Mouse (Mus musculus) erythroblast, embryonic 14.5 days (primary cell): Measurements from ENCODE around the gene Ergic1. TPM values are rescaled to one million over a fixed set of nuclear protein-coding genes. Genes with fewer than 3 reads are reported as not detected.

Experiments used
- H3K27me3 ChIP-seq: 2 replicates; pipeline ENCODE4 v1.6.1; 2012; ENCODE audit warnings: inconsistent platforms; ENCODE audit not compliant: control insufficient read depth
- H3K36me3 ChIP-seq: 2 replicates; pipeline ENCODE4 v1.6.1; 2012; ENCODE audit warnings: mild to moderate bottlenecking, inconsistent platforms; ENCODE audit not compliant: control insufficient read depth
- H3K4me1 ChIP-seq: 2 replicates; pipeline ENCODE4 v1.6.1; 2012; ENCODE audit warnings: inconsistent platforms; ENCODE audit not compliant: control insufficient read depth
- H3K4me3 ChIP-seq: replicated peaks from 2 replicates; pipeline ENCODE3; 2012; ENCODE audit warnings: moderate library complexity, mild to moderate bottlenecking, inconsistent platforms
- H3K9me3 ChIP-seq: 2 replicates; pipeline ENCODE4 v1.6.1; 2012; ENCODE audit warnings: low read length, inconsistent platforms, mixed read lengths; ENCODE audit not compliant: control insufficient read depth
- GATA1 ChIP-seq: IDR thresholded peaks from 2 replicates; pipeline ENCODE4 v1.6.1; 2012; ENCODE audit warnings: low read length, inconsistent platforms, mixed read lengths
- TAL1 ChIP-seq: IDR thresholded peaks from 3 replicates; pipeline ENCODE4 v1.6.1; 2012; ENCODE audit warnings: low read length, inconsistent platforms, mixed read lengths
- polyA plus RNA-seq: library from polyadenylated mRNA; stranded (reverse); fragments of >175 nt; gene quantifications from 2 replicates; pipeline ENCODE4 v1.2.3, GENCODE M21; 2012

Ergic1 gene
- polyA plus RNA-seq, 1 experiment, result 0.23 TPM

GRCm38 (mm10) chr17:26524801-26525200, 36.5 kb upstream of the Ergic1 start:
- H3K4me1 ChIP-seq, result peaks cover 12% of the 10 kb centered on the region
- TF ChIP-seq TAL1 (no peak), GATA1 (no peak; the same call in 1 of the 2 replicates)
- peaks cover 12% of the 10 kb centered on the region for H3K27me3 ChIP-seq
- H3K4me3 ChIP-seq, result no peak overlapping the region
- H3K9me3 ChIP-seq, result no peaks in the 10 kb centered on the region; the same call in 1 of the 2 replicates
- H3K36me3 ChIP-seq, result no peaks in the 10 kb centered on the region

GRCm38 (mm10) chr17:26525316-26525715, 36.0 kb upstream of the Ergic1 start:
- Histone ChIP-seq H3K4me1 (peaks cover 12% of the 10 kb centered on the region), H3K9me3 (no peaks in the 10 kb centered on the region; the same call in 1 of the 2 replicates), H3K4me3 (no peak overlapping the region), H3K36me3 (no peaks in the 10 kb centered on the region), H3K27me3 (peaks cover 12% of the 10 kb centered on the region)
- TF ChIP-seq GATA1 (no peak), TAL1 (no peak)

- H3K27me3 ChIP-seq, result peaks cover 12% of the 10 kb centered on the region
- no peaks in the 10 kb centered on the region; the same call in 1 of the 2 replicates for H3K9me3 ChIP-seq
- peaks cover 19% of the 10 kb centered on the region for H3K4me1 ChIP-seq
- TF ChIP-seq TAL1, result no peak
- no peak for TF ChIP-seq GATA1
- no peaks in the 10 kb centered on the region for H3K36me3 ChIP-seq
- no peak overlapping the region for H3K4me3 ChIP-seq
Measured at GRCm38 (mm10) chr17:26527291-26527690, 34.0 kb upstream of the Ergic1 start.

- Histone ChIP-seq H3K36me3 (no peaks in the 10 kb centered on the region), H3K27me3 (peaks cover 9% of the 10 kb centered on the region), H3K4me1 (peaks cover 30% of the 10 kb centered on the region), H3K9me3 (no peaks in the 10 kb centered on the region; the same call in 1 of the 2 replicates), H3K4me3 (no peak overlapping the region)
- TF ChIP-seq GATA1, result no peak
Measured at GRCm38 (mm10) chr17:26528751-26529150, 32.5 kb upstream of the Ergic1 start.

DNA sequence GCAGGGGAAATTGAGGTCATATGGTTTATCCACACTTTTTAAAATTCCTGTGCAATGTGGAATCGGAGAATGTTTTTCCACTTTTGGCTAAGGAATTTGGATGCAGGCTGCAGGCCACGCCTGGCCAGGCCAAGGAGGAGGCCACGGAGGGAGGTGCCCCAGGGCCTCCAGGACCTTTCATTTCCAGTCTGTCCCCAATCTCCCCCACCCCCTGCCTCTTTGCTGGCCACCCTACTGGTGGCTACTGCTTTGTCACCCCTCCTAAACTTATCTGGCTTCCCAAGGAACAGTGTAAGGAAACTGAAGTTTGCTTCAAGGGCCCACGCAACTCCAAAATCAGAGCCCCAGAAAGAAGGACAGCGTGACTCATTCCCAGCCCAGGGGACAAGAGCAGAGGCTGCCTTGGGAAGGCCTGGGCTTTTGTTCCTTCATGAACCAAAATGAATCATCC, 31.5 kb upstream of the Ergic1 start:
- Histone ChIP-seq H3K36me3 (no peaks in the 10 kb centered on the region), H3K4me3 (no peak overlapping the region), H3K9me3 (no peaks in the 10 kb centered on the region; the same call in 1 of the 2 replicates), H3K4me1 (peaks cover 33% of the 10 kb centered on the region), H3K27me3 (peaks cover 9% of the 10 kb centered on the region)
- TF ChIP-seq GATA1 (no peak), TAL1 (no peak)

GRCm38 (mm10) chr17:26530590-26531081, 30.7 kb upstream of the Ergic1 start:
- TF ChIP-seq TAL1 (no peak), GATA1 (no peak)
- peaks cover 39% of the 10 kb centered on the region for H3K4me1 ChIP-seq
- no peaks in the 10 kb centered on the region; the same call in 1 of the 2 replicates for H3K9me3 ChIP-seq
- no peak overlapping the region for H3K4me3 ChIP-seq
- H3K36me3 ChIP-seq, result no peaks in the 10 kb centered on the region
- H3K27me3 ChIP-seq, result peaks cover 4% of the 10 kb centered on the region; the same call in 1 of the 2 replicates

DNA sequence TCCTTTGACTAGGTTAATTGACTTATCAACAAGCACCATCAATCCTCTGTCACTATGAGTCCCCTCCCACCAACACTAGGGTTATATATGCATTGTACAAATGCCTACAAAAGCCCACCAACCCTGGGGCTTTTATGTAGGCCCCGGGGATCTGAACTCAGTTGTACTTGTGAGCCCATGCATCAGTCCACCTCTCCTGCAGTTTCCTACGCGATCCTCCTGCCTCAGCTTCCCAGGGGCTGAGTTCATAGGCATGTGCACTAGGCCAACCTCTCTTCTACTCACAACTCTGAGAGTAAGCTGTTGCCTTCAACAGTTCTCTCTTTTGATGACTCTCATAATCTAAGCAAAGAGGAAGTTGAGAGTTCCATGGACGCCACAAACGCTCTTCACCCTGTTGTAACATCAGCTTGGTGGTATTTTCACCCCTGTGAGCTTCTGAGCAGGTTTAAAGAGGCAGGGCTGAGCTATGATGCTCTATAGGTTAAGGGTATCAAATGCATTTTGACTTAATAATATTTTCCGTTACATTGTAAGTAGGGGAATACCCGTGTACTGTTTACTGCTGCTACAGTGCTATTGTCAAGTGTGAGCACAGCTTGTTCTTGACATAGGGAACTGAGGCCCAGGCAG, 29.8 kb upstream of the Ergic1 start:
- peaks cover 4% of the 10 kb centered on the region; the same call in 1 of the 2 replicates for H3K27me3 ChIP-seq
- no peaks in the 10 kb centered on the region for H3K36me3 ChIP-seq
- no peak overlapping the region for H3K4me3 ChIP-seq
- TF ChIP-seq GATA1, result no peak
- no peak for TF ChIP-seq TAL1
- H3K9me3 ChIP-seq, result no peaks in the 10 kb centered on the region
- H3K4me1 ChIP-seq, result peaks cover 48% of the 10 kb centered on the region

DNA sequence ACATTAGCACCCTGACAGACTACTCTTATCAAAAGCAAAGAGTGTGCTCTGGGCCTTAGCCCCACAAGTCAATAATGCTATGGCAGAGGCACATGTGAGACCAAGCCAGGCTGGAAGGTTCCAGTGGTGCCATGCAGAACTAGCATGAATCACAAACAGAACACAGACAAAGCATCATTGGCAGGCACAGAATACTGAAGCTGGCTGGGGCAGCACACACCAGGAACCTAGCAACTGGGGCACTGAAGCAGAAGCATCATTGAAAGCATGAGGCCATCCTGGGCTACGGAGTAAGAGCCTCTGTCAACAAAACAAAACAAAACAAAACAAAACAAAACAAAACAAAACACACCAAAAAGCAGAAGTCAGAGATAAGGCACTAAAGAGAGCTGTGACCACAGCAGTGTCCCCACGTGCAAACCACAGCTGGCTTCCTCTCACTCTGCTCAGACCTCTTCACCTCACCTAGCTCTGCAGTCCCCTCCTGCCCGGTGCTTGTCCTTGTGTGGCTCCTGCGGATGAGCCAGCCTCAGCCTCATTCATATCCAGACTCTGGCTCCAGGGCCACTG, 28.7 kb upstream of the Ergic1 start:
- no peak overlapping the region for H3K4me3 ChIP-seq
- TF ChIP-seq TAL1 (no peak), GATA1 (no peak)
- peaks cover 53% of the 10 kb centered on the region for H3K4me1 ChIP-seq
- H3K9me3 ChIP-seq, result no peaks in the 10 kb centered on the region
- peaks cover 4% of the 10 kb centered on the region; the same call in 1 of the 2 replicates for H3K27me3 ChIP-seq
- no peaks in the 10 kb centered on the region for H3K36me3 ChIP-seq

- H3K9me3 ChIP-seq, result no peaks in the 10 kb centered on the region
- peaks cover 64% of the 10 kb centered on the region for H3K4me1 ChIP-seq
- no peak overlapping the region for H3K4me3 ChIP-seq
- H3K27me3 ChIP-seq, result peaks cover 9% of the 10 kb centered on the region
- no peak for TF ChIP-seq GATA1
- no peak for TF ChIP-seq TAL1
- H3K36me3 ChIP-seq, result no peaks in the 10 kb centered on the region
Measured at GRCm38 (mm10) chr17:26533871-26534372, 27.4 kb upstream of the Ergic1 start.
